In the genomic region with DNA sequence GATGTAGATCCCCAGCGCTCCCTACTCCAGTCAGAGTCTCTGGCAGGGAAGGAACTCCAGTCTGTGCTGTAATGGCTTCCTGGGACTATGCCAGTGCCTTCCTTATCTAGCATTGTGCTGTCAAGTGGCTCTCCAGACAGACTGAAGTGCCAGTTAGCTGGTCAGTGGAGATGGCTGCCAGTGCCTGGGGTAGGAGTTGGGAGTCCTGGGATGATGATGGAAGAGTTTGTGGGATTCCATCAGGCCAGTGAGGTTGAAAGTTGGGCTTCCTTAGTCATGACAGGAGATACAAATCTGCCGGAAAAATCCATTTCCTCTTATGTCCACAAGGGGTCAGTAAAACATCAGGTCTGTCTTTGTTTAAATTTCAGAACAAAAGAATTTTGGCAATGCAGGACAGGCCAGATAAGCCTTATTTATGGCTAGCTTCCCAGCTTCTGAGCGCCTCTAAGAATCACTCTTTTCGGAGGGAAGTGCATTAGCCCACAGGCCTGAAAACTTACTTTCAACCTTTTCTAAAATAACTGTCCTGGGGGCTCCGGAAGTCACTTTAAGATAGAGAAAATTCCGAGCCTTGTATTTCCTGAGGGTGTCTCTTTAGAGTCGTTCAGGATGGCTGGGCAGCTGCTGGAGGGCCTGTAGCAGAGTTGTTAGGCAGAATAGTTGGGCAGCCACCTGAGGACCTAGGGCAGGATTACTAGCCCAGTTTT, we compare ENCODE assay signal across 9 mouse cellular contexts.
DNase-seq lines count a peak whose midpoint lies in the region; ATAC-seq and TF ChIP-seq lines count a peak whose summit lies in the region.
"Had no signal": no experiment of that assay in that cellular context is flagged by ENCODE, and none has a peak within 500 bp of the region (broad histone marks: within the 10 kb centered on the region; RNA-seq: fewer than 3 reads in every experiment).

No protein-coding gene starts in this region.

- TF ChIP-seq CTCF in G1E (IDR thresholded peaks at IDR 0.05; ENCODE audit: low read depth, low read length) = no peak

- H3K27me3 ChIP-seq in G1E (ENCODE audit: insufficient read depth, low read length) = no peaks in the 10 kb centered on the region
- H3K27me3 ChIP-seq in embryonic facial prominence, embryonic 15.5 days = no peaks in the 10 kb centered on the region
- H3K27me3 ChIP-seq: liver, embryonic 15.5 days had no signal

- H3K4me1 ChIP-seq in G1E (ENCODE audit: insufficient read depth, low read depth, low read length) = no peaks in the 10 kb centered on the region
- H3K4me1 ChIP-seq in embryonic facial prominence, embryonic 15.5 days = peaks cover 33% of the 10 kb centered on the region

- no peak for ATAC-seq in G1E (ENCODE audit: extremely low read depth, insufficient number of reproducible peaks, low FRiP score, poor library complexity, severe bottlenecking)
- no peak; the same call in 1 of the 2 replicates for ATAC-seq in embryonic facial prominence, embryonic 15.5 days (ENCODE audit: insufficient number of reproducible peaks, low FRiP score, low TSS enrichment, low read depth)

- H3K36me3 ChIP-seq in G1E (replicated peaks) = no peaks in the 10 kb centered on the region
- H3K36me3 ChIP-seq in embryonic facial prominence, embryonic 15.5 days = no peaks in the 10 kb centered on the region
- H3K36me3 ChIP-seq: liver, embryonic 15.5 days had no signal

- intact Hi-C loops in heart, postnatal 14 days (cut with DNase I) = loop anchor here (5.0 to 10.0 kb wide), 4 partner anchors 62 to 775 kb away; no protein-coding TSS in a partner anchor

- peak overlapping the region; percentile 55 for H3K27ac ChIP-seq in embryonic facial prominence, embryonic 15.5 days (replicated peaks)
- H3K27ac ChIP-seq: liver, embryonic 15.5 days had no signal

- peak; percentile 4 for DNase-seq in G1E (ENCODE audit: low spot score)
- DNase-seq in adrenal gland, postnatal 36 days = peak; percentile 21 to 43
- DNase-seq in heart, postnatal 14 days = peak; percentile 56 to 77
- peak; percentile 36 to 61 for DNase-seq in kidney, postnatal 4 days
- peak; percentile 82 for DNase-seq in lung, postnatal 10 days
- peak; percentile 74 for DNase-seq in retina, postnatal 1 day
- no peak for DNase-seq in T-cell, adult 2 months (ENCODE audit: low spot score)

- H3K4me3 ChIP-seq in G1E (ENCODE audit: low read depth, low read length) = no peak overlapping the region
- no peak overlapping the region for H3K4me3 ChIP-seq in embryonic facial prominence, embryonic 15.5 days (replicated peaks)
- H3K4me3 ChIP-seq: liver, embryonic 15.5 days had no signal

- 13% methylated on average over 7 of the region's 7 CpGs for WGBS in embryonic facial prominence, embryonic 15.5 days

- no peaks in the 10 kb centered on the region for H3K9me3 ChIP-seq in G1E (replicated peaks)
- H3K9me3 ChIP-seq in embryonic facial prominence, embryonic 15.5 days (replicated peaks) = no peaks in the 10 kb centered on the region
- H3K9me3 ChIP-seq: liver, embryonic 15.5 days had no signal

- H3K9ac ChIP-seq in embryonic facial prominence, embryonic 15.5 days = no peak overlapping the region
- H3K9ac ChIP-seq: liver, embryonic 15.5 days had no signal

- no peak overlapping the region for H3K4me2 ChIP-seq in embryonic facial prominence, embryonic 15.5 days (replicated peaks)
- H3K4me2 ChIP-seq: liver, embryonic 15.5 days had no signal
